Mouse (Mus musculus) heart, postnatal 0 days (tissue): Measurements from ENCODE around the gene Cdh13. TPM values are rescaled to one million over a fixed set of nuclear protein-coding genes. Genes with fewer than 3 reads are reported as not detected.

Source experiments
- ATAC-seq: fragments of 200-750 bp; cut with Nextera tagmentation; 2 replicates; pipeline ENCODE4 v1.8.0; 2017; ENCODE audit warnings: low read depth, moderate number of reproducible peaks, moderate library complexity; ENCODE audit not compliant: insufficient read depth
- DNase-seq: peaks from one replicate; pipeline ENCODE4 v3.0.0-alpha.2; 2016; ENCODE audit warnings: low spot score
- H3K27ac ChIP-seq: fragments of 300-500 bp; sonication (generic); 2 replicates; pipeline ENCODE4 v1.5.1; 2014; ENCODE audit warnings: low read depth, mild to moderate bottlenecking
- H3K27me3 ChIP-seq: fragments of 300-500 bp; sonication (generic); 2 replicates; pipeline ENCODE4 v1.6.1; 2014; ENCODE audit warnings: low read length, mixed read lengths; ENCODE audit not compliant: control insufficient read depth, insufficient read depth
- H3K36me3 ChIP-seq: fragments of 300-500 bp; sonication (generic); replicated peaks from 2 replicates; pipeline ENCODE4 v1.6.1; 2014; ENCODE audit warnings: low read length, mixed read lengths; ENCODE audit not compliant: control insufficient read depth, insufficient read depth
- H3K4me1 ChIP-seq: fragments of 300-500 bp; sonication (generic); 2 replicates; pipeline ENCODE4 v1.6.1; 2014; ENCODE audit warnings: antibody characterized with exemption; ENCODE audit not compliant: control insufficient read depth, insufficient read depth
- H3K4me2 ChIP-seq: fragments of 300-500 bp; sonication (generic); 2 replicates; pipeline ENCODE4 v1.6.1; 2014; ENCODE audit warnings: low read depth, mild to moderate bottlenecking, low read length, moderate library complexity
- H3K4me3 ChIP-seq: fragments of 300-500 bp; sonication (generic); 2 replicates; pipeline ENCODE4 v1.5.1; 2014; ENCODE audit warnings: low read depth, low read length
- H3K9ac ChIP-seq: fragments of 300-500 bp; sonication (generic); replicated peaks from 2 replicates; pipeline ENCODE4 v1.6.1; 2014; ENCODE audit warnings: low read depth, low read length, mixed read lengths
- H3K9me3 ChIP-seq: fragments of 300-500 bp; sonication (generic); replicated peaks from 2 replicates; pipeline ENCODE4 v1.6.1; 2016; ENCODE audit warnings: low read length; ENCODE audit not compliant: control insufficient read depth
- CTCF ChIP-seq: IDR thresholded peaks from 2 replicates; pipeline ENCODE4 v1.5.1; 2016; ENCODE audit warnings: antibody characterized with exemption, control low read depth, low read depth
- EP300 ChIP-seq: IDR thresholded peaks from 2 replicates; pipeline ENCODE4 v1.6.1; 2016; ENCODE audit warnings: antibody characterized with exemption, low read depth
- WGBS: fragments of 180-500 bp; shearing (Covaris S2); extraction: QIAGEN DNeasy Blood & Tissue Kit; methylation state at CpG from one replicate; pipeline ENCODE4 v1.1.7; 2014; 5-methylcytosine and 5-hydroxymethylcytosine counted together
- polyA plus RNA-seq: library from polyadenylated mRNA; unstranded; fragments of >200 nt; fragmentation: Nextera tagmentation; extraction: Ambion mirVana; gene quantifications from 2 replicates; pipeline ENCODE4 v1.2.1, GENCODE M21; 2015
- total RNA-seq: library from RNA; depleted of rRNA; stranded (reverse); fragments of >200 nt; gene quantifications from 2 replicates; pipeline ENCODE4 v1.2.3, GENCODE M21; 2014; ENCODE audit warnings: low replicate concordance

Cdh13 gene
- total and polyA plus RNA-seq, 2 experiments from 2014 or later = 109 to 136 TPM

- H3K27ac ChIP-seq = no peak overlapping the region
- no peak overlapping the region for H3K4me2 ChIP-seq
- H3K4me3 ChIP-seq = no peak overlapping the region
- no peak overlapping the region for H3K9ac ChIP-seq
- H3K4me1 ChIP-seq = no peaks in the 10 kb centered on the region
- no peaks in the 10 kb centered on the region for H3K27me3 ChIP-seq
- TF ChIP-seq CTCF (no peak), EP300 (no peak)
- DNase-seq (no peak), ATAC-seq (no peak)
- H3K36me3 ChIP-seq = no peaks in the 10 kb centered on the region
- H3K9me3 ChIP-seq = 0 out of 2 replicates have a peak, but pooled peaks cover 4% of the 10 kb centered on the region
- 39% methylated on average over 1 of the region's 1 CpGs for WGBS
Observed at GRCm38 (mm10) chr8:118986796-118987195, 703.3 kb downstream of the Cdh13 start.

GRCm38 (mm10) chr8:118995641-118996188 lies 712.2 kb downstream of the Cdh13 start:
- no peaks in the 10 kb centered on the region for H3K4me1 ChIP-seq
- no peak overlapping the region for H3K9ac ChIP-seq
- ATAC-seq (no peak), DNase-seq (no peak)
- TF ChIP-seq CTCF = no peak
- 84% methylated on average over 11 of the region's 11 CpGs for WGBS
- no peak overlapping the region for H3K27ac ChIP-seq
- H3K27me3 ChIP-seq = no peaks in the 10 kb centered on the region
- no peaks in the 10 kb centered on the region for H3K36me3 ChIP-seq
- H3K4me3 ChIP-seq = no peak overlapping the region
- H3K4me2 ChIP-seq = no peak overlapping the region
- no peaks in the 10 kb centered on the region for H3K9me3 ChIP-seq

DNA sequence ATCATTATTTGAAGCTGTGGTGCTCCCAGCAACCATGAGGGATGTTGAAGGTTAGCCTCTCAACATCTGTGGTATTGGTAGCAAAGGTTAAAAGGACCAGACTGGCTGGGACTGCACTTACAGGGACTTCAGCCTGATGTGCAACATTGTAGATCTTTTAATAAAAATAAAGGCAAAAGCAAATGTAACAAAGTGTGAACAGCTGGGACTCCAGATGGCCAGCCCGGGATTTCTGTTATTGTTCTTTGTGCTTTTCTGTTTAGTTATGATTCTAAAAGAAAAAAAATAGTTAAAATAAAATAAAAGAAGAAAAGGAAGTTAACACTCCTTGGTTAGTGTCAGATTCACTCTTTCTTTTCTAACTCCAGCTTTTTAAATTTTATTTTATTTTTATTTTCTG lies 717.1 kb downstream of the Cdh13 start:
- Histone ChIP-seq H3K9me3 (no peaks in the 10 kb centered on the region), H3K27me3 (no peaks in the 10 kb centered on the region), H3K36me3 (no peaks in the 10 kb centered on the region), H3K4me3 (no peak overlapping the region), H3K9ac (no peak overlapping the region), H3K4me1 (no peaks in the 10 kb centered on the region), H3K27ac (no peak overlapping the region), H3K4me2 (no peak overlapping the region)
- DNase-seq (no peak), ATAC-seq (no peak)
- 91% methylated on average over 1 of the region's 1 CpGs for WGBS
- TF ChIP-seq CTCF = no peak
- TF ChIP-seq EP300 = no peak

GRCm38 (mm10) chr8:119004821-119005220 lies 721.3 kb downstream of the Cdh13 start:
- TF ChIP-seq CTCF = no peak
- no peak for TF ChIP-seq EP300
- no peak for ATAC-seq
- whole genome bisulfite sequencing = 84% methylated on average over 5 of the region's 5 CpGs
- Histone ChIP-seq H3K9me3 (no peaks in the 10 kb centered on the region), H3K4me2 (no peak overlapping the region), H3K27ac (no peak overlapping the region), H3K4me1 (no peaks in the 10 kb centered on the region), H3K4me3 (no peak overlapping the region), H3K27me3 (no peaks in the 10 kb centered on the region), H3K36me3 (no peaks in the 10 kb centered on the region), H3K9ac (no peak overlapping the region)
- no peak for DNase-seq

GRCm38 (mm10) chr8:119018675-119019074 lies 735.1 kb downstream of the Cdh13 start:
- H3K4me3 ChIP-seq = no peak overlapping the region
- H3K9me3 ChIP-seq = no peaks in the 10 kb centered on the region
- H3K36me3 ChIP-seq = no peaks in the 10 kb centered on the region
- no peak overlapping the region for H3K27ac ChIP-seq
- H3K9ac ChIP-seq = no peak overlapping the region
- H3K4me2 ChIP-seq = no peak overlapping the region
- H3K27me3 ChIP-seq = no peaks in the 10 kb centered on the region
- TF ChIP-seq CTCF (no peak), EP300 (no peak)
- H3K4me1 ChIP-seq = no peaks in the 10 kb centered on the region
- DNase-seq (no peak), ATAC-seq (no peak)
- 69% methylated on average over 6 of the region's 6 CpGs for WGBS

DNA sequence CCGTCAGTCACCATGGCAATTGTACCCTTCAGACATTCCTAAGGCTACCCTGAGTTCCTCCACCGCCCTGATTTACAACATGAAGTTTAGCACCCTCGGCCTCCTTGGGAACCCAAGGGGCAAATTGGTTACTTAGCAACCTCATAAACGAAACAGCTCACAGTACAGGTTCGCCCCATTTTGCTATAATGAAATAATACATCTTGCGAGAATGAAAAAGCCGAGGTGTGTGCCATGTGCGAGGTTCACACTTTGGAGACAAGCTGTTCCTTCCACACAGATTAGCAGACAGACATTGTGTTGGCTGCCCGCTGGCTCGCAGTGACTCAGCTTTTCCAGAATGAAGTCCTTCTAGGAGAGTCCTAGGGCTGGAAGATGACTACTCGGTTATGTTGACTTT lies 737.2 kb downstream of the Cdh13 start:
- TF ChIP-seq EP300 (no peak), CTCF (no peak)
- no peaks in the 10 kb centered on the region for H3K27me3 ChIP-seq
- H3K9ac ChIP-seq = no peak overlapping the region
- no peaks in the 10 kb centered on the region for H3K36me3 ChIP-seq
- no peak for ATAC-seq
- H3K27ac ChIP-seq = no peak overlapping the region
- H3K4me1 ChIP-seq = no peaks in the 10 kb centered on the region
- no peaks in the 10 kb centered on the region for H3K9me3 ChIP-seq
- DNase-seq = no peak
- no peak overlapping the region for H3K4me2 ChIP-seq
- H3K4me3 ChIP-seq = no peak overlapping the region
- 73% methylated on average over 11 of the region's 11 CpGs for WGBS
